Mouse (Mus musculus): ENCODE measurements around the gene Olfr735. TPM values are rescaled to one million over a fixed set of nuclear protein-coding genes. Genes with fewer than 3 reads are reported as not detected.

Olfr735 gene
- not detected for polyA plus RNA-seq (2012; fragmentation: generic; extraction: Trizol)

DNA sequence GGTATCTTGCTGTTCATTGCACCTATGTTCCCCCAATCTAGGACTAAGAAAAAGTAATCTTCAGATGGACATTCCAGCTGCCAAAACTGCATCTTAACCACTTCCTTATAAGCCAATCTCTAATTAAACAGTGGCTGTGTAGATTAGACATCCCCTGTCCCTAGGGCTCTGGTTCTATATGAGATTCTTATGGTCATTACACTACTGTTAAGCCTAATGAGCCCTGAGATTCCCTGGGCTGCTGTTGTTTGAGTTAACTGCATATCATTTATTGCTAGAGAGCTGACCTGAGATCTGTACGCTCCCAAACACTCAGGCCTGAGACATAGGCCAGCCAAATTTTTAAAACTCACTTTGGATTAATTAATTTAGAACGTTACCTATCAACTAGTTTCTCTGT is at the start of gene Olfr735:
Gene Olfr735 (minus strand): TSS at position 77 of the 400 bp plus-strand sequence.

DNA sequence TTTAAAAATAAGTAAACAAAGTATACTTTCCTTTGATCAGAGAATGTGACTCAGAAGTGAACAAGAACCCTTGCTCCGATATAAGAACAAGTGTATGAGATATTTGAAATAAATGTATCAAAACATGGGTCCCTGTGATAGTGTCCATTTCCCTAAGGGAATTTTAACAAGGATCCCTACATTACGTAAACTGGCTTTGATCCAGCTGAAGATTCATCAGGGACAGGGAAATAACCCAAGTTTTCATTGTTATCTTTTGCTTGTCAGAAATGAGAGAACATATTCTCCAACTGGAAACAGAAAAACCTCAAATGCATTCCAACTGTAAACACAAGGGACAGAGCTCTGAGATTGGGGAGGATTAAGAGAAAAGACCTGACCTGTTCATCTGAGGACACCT is 32.2 kb upstream of the Olfr735 start, which contains the start of gene Olfr736:
Gene Olfr736 (plus strand): TSS at position 301 of the 400 bp plus-strand sequence.

DNA sequence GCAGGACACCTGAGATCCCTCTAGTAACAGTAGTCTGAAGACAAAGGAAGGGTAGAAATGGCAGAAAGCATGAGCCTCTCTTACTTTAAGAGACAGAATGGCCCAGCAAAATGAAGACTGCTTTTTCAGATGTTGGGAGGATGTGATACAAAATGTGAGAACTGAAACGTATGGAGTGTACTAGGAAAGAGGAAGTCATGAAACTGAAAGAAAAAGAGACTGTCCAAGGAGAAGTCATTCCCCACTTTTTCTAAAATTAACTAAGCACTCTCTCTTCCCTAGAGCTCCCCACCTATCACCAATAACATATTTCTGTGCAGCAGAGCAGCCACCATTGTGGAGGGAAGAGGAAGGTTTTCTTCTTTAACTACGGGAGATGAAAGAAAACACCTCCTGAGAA is 8.9 kb upstream of the Olfr735 start, which contains the start of gene Tlr11:
Gene Tlr11 (plus strand): TSS at position 322 of the 400 bp plus-strand sequence.

GRCm38 (mm10) chr14:50326661-50327060 is 22.0 kb downstream of the Olfr735 start, which contains the start of gene Olfr734:
Gene Olfr734 (minus strand): TSS chr14:50326761.

GRCm38 (mm10) chr14:50301422-50301821 is 47.2 kb downstream of the Olfr735 start, which contains the start of gene Olfr733:
Gene Olfr733 (minus strand): TSS chr14:50301522.

Other genes starting within 250 kb of the Olfr735 start
- not detected for gene Olfr727, start 225.7 kb downstream of the Olfr735 start, polyA plus RNA-seq (2012; fragmentation: generic; extraction: Trizol)
- gene Olfr728, start 206.2 kb downstream of the Olfr735 start, polyA plus RNA-seq (2012; fragmentation: generic; extraction: Trizol) = not detected
- gene Olfr729, start 196.0 kb downstream of the Olfr735 start, polyA plus RNA-seq (2012; fragmentation: generic; extraction: Trizol) = not detected
- not detected for gene Olfr730, start 160.7 kb downstream of the Olfr735 start, polyA plus RNA-seq (2012; fragmentation: generic; extraction: Trizol)
- gene Olfr731, start 107.0 kb downstream of the Olfr735 start, polyA plus RNA-seq (2012; fragmentation: generic; extraction: Trizol) = not detected
- not detected for gene Olfr732, start 64.7 kb downstream of the Olfr735 start, polyA plus RNA-seq (2012; fragmentation: generic; extraction: Trizol)
- not detected for gene Olfr733, start 47.4 kb downstream of the Olfr735 start, polyA plus RNA-seq (2012; fragmentation: generic; extraction: Trizol)
- not detected for gene Olfr734, start 22.1 kb downstream of the Olfr735 start, polyA plus RNA-seq (2012; fragmentation: generic; extraction: Trizol)
- gene Tlr11, start 9.0 kb upstream of the Olfr735 start, polyA plus RNA-seq (2012; fragmentation: generic; extraction: Trizol) = not detected
- gene Olfr736, start 32.3 kb upstream of the Olfr735 start, polyA plus RNA-seq (2012; fragmentation: generic; extraction: Trizol) = not detected
- gene Olfr738, start 58.7 kb upstream of the Olfr735 start, polyA plus RNA-seq (2012; fragmentation: generic; extraction: Trizol) = not detected
- not detected for gene Olfr739, start 69.8 kb upstream of the Olfr735 start, polyA plus RNA-seq (2012; fragmentation: generic; extraction: Trizol)
- gene Olfr740, start 96.7 kb upstream of the Olfr735 start, polyA plus RNA-seq (2012; fragmentation: generic; extraction: Trizol) = not detected
- gene Olfr741, start 123.9 kb upstream of the Olfr735 start, polyA plus RNA-seq (2012; fragmentation: generic; extraction: Trizol) = not detected
- not detected for gene Olfr742, start 154.7 kb upstream of the Olfr735 start, polyA plus RNA-seq (2012; fragmentation: generic; extraction: Trizol)
- not detected for gene Olfr743, start 173.0 kb upstream of the Olfr735 start, polyA plus RNA-seq (2012; fragmentation: generic; extraction: Trizol)

All from C3H10T1/2 (cell line).